Mouse (Mus musculus): Measurements from ENCODE around the gene Hoxa11.

DNA sequence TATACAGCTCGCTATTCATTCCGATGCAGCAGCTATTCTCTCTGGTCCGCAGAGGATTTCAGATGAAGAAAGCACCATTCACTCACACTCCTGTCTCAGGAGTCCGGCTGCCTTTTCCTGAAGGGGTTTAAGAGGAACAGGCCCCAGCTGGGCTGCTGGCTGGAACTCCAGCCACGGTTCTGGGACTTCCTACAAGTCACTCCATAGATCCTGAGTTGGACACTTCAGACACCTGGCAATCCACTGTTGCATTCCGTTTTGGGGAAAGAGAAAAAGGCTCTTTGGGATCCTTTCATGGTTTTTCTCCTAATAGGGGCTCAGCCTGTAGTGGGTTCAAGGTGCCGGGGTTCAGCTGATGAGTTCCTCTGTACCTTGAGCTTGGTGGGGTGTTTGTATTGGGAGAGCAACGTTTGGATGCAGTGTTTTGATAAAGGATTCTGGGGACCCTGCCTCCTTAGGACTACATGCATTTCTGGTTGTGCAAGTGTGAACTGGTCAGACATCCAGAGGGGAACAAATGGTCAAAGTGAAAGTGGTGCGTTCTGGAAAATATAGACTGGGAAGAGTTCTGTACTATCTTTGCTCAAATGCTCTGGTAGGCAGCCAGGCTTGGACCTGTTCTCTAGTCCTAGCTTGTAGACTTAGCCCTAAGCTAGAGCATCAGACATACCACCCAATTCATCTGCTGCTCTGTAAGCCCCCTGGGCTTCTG is 16.3 kb upstream of the Hoxa11 start:
- no peak for TF ChIP-seq TAL1 (IDR thresholded peaks at IDR 0.05; ENCODE audit: low read length)
- no peak for TF ChIP-seq GATA1 (IDR thresholded peaks at IDR 0.05; ENCODE audit: low read length)
